Mouse (Mus musculus) hematopoietic multipotent progenitor cell, adult 10-12 weeks (in vitro differentiated cells): Measurements from ENCODE around the gene Ptprn. TPM values are rescaled to one million over a fixed set of nuclear protein-coding genes. Genes with fewer than 3 reads are reported as not detected.

ENCODE experiments used
- polyA plus RNA-seq: library from polyadenylated mRNA; stranded (reverse); fragments of >175 nt; gene quantifications from 2 replicates; pipeline ENCODE4 v1.2.3, GENCODE M21; 2012; ENCODE audit warnings: low replicate concordance

Ptprn gene
- 0.25 and 0.55 TPM in 2 replicates for polyA plus RNA-seq

DNA sequence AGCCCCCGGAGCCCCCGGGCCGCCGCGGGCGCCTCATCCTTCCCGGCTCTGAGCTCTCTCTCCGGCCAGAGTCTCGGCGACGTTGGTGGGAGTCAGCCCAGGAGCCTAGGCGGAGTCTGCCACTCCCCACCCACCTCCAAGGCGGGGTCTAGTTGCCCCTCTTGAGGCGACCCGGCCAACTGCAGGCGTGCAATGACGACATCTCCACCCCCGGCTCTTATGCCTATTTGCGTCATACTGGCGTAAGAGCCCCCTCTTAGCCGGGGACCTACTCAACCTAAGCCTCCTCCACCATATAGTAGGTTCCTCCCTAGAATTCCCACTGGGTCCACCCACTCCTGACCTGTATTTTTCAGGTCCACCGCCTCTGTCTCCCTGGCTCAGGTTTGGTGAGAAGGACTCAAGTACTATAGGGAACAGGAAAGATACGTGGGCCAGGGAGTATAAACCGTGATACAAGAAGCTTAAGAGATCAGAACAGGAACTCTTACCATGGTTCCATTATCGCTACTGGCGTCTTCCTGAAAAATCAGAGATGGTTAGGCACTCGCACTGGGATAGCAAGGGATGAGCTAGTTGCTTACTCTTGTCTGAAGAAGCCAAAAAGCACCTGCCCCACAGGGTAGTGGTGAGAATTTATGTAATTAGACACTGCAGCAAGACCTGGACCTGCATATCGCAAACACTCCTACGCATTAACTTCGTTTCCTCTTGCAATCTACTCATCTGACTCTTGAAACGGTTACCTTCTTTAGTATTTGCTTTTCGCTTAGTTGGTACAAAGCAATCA, at the start of gene Ptprn:
Gene Ptprn (minus strand): TSS at position 412 of the 790 bp plus-strand sequence.

DNA sequence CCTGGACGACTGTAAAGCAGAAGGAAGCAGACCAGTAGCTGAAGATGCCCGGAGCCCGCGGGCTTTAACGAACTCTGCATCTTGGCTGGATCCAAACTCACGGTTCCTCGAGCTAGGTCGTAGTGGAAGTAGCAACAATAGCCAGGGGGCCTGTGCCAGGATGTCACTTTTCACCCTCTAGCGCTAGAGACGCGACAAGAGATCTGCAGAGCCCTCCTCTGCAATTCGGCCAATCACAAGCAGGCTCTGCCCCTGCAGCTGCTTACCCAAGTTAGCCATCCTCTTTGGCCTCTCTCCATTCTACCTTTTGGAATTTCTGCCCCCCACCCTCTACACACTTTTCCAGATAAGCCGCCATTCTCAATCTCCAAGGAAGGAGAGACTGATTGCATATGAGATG, 13.9 kb upstream of the Ptprn start, which contains the start of gene Resp18:
Gene Resp18 (minus strand): TSS at position 188 of the 400 bp plus-strand sequence.

DNA sequence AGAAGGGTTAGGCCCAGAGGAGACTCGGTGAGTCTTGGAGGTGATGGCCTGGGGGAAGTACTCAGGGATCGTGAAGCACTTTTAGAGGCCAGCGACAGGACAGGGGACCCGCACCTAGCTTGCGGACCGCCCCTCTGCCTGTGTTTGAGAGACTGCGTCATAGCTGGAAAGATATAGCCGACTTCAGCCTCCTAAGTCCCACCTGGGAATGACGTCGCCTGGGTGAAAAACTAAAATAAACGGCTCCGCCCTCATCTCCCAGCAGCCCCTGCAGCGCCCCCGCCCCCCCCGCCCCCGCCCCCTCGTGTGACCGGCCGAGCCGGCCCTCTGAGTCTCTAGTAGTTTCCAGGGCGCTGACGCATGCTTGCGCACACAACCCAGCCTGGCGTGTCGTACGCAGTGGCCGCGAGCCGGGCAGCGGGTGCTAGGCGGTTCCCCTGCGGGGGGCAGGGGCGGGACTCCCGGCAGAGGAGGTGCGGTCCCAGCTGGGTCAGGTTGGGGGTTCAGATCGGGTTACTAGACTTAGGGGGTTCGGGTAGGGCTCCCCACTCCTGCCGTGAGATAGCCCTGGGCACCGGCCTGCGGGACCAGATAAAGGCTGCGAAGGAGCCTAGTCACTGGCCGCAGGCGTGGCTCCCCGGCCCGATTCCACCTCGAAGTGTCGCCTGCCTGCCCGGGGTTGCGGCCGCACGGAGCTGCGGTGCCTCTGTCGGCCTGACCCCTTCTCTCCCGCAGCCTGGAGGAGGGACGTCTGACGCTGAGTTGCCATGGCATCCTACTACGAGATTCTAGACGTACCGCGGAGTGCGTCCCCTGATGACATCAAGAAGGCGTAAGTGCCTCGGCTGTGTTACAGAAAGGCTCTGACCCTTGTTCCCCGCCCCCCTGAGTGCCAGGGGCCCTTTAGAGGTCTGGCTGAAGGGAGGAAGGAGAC, 27.9 kb downstream of the Ptprn start, which contains the start of gene Dnajb2:
Gene Dnajb2 (plus strand): TSS at position 290 of the 934 bp plus-strand sequence.

DNA sequence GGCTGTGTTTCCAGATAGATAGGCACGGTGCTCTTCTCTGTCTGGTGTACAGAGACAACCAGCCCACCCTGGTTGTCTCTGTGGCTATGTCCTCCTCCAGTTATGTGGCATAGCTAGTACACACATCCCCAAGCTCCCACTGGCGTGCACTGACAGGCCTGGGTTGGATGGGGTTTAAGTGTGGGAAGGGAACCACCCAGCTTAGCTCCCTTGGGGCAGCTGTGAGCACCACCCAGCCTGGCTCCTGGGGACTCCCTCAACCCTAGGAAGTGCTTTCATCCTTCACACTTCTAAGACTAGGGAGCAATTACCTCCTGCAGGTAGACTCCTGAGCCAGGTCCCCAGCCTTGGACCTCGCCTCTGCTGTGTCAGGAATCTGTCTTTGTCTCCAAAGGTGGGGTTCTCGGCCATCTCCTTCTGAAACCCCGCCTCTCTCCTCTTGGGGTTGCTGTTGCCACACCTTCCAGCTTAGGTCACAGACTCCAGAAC, 32.6 kb downstream of the Ptprn start, which contains the start of gene A630095N17Rik:
Gene A630095N17Rik (minus strand): TSS at position 439 of the 489 bp plus-strand sequence.

DNA sequence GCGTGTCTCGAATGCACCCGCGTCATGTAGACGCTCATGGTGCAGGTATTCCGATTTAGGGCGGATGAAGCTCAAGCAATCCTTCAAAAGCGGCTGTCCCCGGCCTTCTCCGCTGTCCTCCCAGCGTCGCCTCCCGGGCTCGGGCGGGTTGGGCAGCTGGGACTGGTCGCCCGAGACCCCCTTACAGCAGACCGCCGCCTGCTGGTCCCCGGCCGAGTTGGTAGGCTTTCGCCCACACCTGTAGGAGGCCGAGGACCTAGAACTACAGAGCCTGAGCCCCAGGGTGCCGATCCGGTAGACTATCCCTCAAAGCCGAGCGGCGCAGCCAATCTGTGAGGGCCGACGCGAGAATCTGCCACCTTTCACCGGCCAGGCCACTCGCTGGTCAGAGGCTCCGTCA, 44.8 kb downstream of the Ptprn start, which contains the start of gene Tuba4a:
Gene Tuba4a (minus strand): TSS at position 335 of the 400 bp plus-strand sequence.

DNA sequence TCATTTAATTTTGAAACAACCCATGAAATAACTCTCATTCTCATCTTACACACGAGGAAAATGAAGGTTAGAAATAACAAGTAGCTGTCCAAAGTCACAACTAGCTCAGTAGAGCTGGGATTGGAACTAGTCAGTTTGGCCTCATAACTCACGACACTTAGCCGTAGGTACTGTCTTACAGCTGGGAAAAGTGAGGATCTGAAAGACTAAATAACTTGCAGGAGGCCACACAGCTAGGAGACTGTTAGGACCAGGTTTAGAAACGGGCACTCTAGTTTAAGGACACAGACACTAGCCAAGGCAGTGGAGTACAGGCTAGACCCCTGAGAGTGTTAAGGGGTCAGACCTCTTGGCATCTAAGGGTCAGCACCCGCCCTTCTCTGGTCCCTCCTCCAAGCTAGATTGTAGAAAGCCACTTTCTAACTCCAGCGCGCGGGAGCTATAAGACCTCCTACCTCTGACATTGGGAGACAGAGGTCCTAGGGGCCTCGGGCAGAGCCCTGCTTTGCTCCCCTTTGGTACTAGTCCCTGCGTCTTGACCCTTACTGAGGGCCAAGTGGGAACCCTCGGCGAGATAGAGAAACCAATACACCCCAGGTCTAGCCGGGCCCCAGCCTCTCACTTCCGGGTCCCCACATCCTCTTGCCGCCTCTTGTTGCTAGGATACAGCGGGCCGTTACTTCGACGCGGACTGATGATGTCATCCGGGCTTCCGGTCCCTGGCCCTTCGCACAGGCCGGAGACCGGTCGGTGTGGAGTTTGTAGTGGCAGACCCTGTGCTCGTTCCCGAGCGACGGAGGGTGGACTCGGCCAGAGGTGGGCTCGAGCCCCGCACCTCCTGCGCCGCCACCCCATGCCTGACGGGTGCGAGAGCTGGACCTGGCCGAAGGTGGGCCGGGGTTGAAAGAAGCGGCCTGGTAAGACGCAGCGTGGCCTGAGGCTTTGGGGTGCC, 53.9 kb downstream of the Ptprn start, which contains the start of the genes Glb1l and Stk16:
Gene Glb1l (minus strand): TSS at position 678 of the 952 bp plus-strand sequence.
Gene Stk16 (plus strand): TSS at position 703 of the 952 bp plus-strand sequence.

Other genes starting within 250 kb of the Ptprn start
- 0.49 and 0.71 TPM in 2 replicates for gene Nhej1, start 139.3 kb downstream of the Ptprn start, polyA plus RNA-seq
- 0.15 TPM in 1 of 2 replicates, not detected in the other for gene Slc23a3, start 130.6 kb downstream of the Ptprn start, polyA plus RNA-seq
- 63.0 and 65.5 TPM in 2 replicates for gene Cnppd1, start 121.8 kb downstream of the Ptprn start, polyA plus RNA-seq
- gene Retreg2, start 121.7 kb downstream of the Ptprn start, polyA plus RNA-seq, result 81.2 and 167 TPM in 2 replicates
- gene Zfand2b, start 95.9 kb downstream of the Ptprn start, polyA plus RNA-seq, result 18.0 and 31.8 TPM in 2 replicates
- 0.13 and 7.2 TPM in 2 replicates for gene Abcb6, start 84.1 kb downstream of the Ptprn start, polyA plus RNA-seq
- 11.8 and 19.3 TPM in 2 replicates for gene Ankzf1, start 72.4 kb downstream of the Ptprn start, polyA plus RNA-seq
- gene Atg9a, start 72.3 kb downstream of the Ptprn start, polyA plus RNA-seq, result 41.2 and 51.7 TPM in 2 replicates
- 0.58 and 0.97 TPM in 2 replicates for gene Glb1l, start 53.7 kb downstream of the Ptprn start, polyA plus RNA-seq
- 61.2 and 158 TPM in 2 replicates for gene Stk16, start 53.7 kb downstream of the Ptprn start, polyA plus RNA-seq
- gene Tuba4a, start 44.6 kb downstream of the Ptprn start, polyA plus RNA-seq, result 16.3 and 47.0 TPM in 2 replicates
- 0.28 TPM in 1 of 2 replicates, not detected in the other for gene A630095N17Rik, start 32.4 kb downstream of the Ptprn start, polyA plus RNA-seq
- gene Dnajb2, start 28.1 kb downstream of the Ptprn start, polyA plus RNA-seq, result 18.6 and 44.4 TPM in 2 replicates
- gene Resp18, start 13.9 kb upstream of the Ptprn start, polyA plus RNA-seq, result not detected in 2 replicates
- gene Dnpep, start 53.5 kb upstream of the Ptprn start, polyA plus RNA-seq, result 31.1 and 62.9 TPM in 2 replicates
- gene Des, start 95.8 kb upstream of the Ptprn start, polyA plus RNA-seq, result 0.42 and 3.0 TPM in 2 replicates
- gene Speg, start 110.8 kb upstream of the Ptprn start, polyA plus RNA-seq, result 1.3 and 3.6 TPM in 2 replicates
- 112 and 181 TPM in 2 replicates for gene Gmppa, start 171.4 kb upstream of the Ptprn start, polyA plus RNA-seq
- not detected in 2 replicates for gene Asic4, start 185.9 kb upstream of the Ptprn start, polyA plus RNA-seq
- 43.0 and 64.3 TPM in 2 replicates for gene Chpf, start 214.8 kb upstream of the Ptprn start, polyA plus RNA-seq
- gene Tmem198, start 215.0 kb upstream of the Ptprn start, polyA plus RNA-seq, result 2.5 and 7.4 TPM in 2 replicates
- 0.13 and 0.53 TPM in 2 replicates for gene Obsl1, start 241.9 kb upstream of the Ptprn start, polyA plus RNA-seq
- gene Inha, start 242.6 kb upstream of the Ptprn start, polyA plus RNA-seq, result 0.08 and 0.48 TPM in 2 replicates